Mouse (Mus musculus) heart, postnatal 4 days (tissue): ENCODE results near the gene Mapt. TPM values are rescaled to one million over a fixed set of nuclear protein-coding genes. Genes with fewer than 3 reads are reported as not detected.

Source experiments
- DNase-seq: peaks from one replicate; pipeline ENCODE4 v3.0.0; 2021
- total RNA-seq, 2 experiments: library from RNA; stranded (reverse); gene quantifications; 2 replicates each; pipeline ENCODE4 v1.2.3; 2021

Gene Mapt
- total RNA-seq, 2 experiments from 2014 or later = 7.1 to 8.1 TPM

- peak; percentile 75 for DNase-seq
These were observed 47.0 kb downstream of the Mapt start for GRCm38 (mm10) chr11:104278222-104278621.

DNA sequence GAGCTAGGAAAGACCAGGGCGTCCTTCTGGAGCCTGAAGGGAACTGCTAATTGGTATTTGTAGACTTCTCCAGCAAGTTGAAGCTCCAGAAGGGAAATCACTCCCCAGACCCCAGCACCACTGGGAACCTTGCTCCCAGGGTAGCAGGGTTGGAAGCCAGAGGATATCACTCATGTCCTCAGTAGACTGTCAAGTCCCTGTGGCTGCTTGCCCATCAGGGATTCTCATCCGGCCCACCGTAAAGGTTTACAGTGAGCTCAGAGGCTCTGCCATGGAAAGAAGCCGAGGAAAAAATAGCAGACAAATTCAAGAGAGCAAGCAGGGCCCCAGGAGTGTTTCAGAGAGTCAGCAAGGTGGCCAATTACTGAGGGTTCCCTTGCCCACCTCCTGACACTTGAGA, 47.9 kb downstream of the Mapt start:
- no peak for DNase-seq

DNA sequence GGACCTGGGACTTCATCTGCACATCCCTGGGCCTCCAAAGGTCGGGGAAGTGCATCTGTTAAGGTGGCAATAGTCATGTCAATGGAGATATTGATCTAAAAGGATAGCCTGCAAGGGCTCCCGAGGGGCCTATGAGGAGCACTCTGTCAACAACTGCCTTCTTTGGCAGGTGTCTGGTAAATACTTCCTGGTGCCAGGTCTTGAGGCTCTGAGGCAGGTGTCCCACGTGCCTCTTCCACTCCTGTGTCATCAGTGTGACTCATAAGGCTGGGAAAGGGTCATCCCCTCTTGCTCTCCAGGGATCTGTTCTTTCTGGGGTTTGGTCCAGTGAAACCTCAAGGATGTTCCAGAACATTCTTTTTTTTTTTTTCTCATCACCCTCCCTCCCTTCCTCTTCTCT, 48.3 kb downstream of the Mapt start:
- no peak for DNase-seq

- no peak for DNase-seq
These were observed 50.3 kb downstream of the Mapt start for GRCm38 (mm10) chr11:104281501-104281900.

DNA sequence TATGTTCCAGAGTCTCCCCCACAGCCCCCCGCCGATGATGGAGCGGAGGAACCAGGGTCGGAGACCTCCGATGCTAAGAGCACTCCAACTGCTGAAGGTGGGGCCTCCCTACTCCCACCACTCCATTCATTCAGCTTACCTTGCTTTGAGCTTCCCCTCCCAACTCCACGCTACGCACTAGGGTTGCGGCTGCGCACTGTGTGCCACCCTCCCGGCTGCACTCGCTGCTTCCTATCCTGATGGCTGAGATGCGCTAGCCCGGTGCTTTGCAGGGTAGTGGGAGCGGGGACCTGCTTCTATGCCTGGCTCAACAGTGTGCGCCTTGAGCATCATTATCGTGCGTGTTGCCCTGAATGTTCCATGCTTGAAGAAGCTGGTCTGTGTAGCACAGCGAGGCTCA, 55.9 kb downstream of the Mapt start:
- no peak for DNase-seq

GRCm38 (mm10) chr11:104288835-104289198, 57.6 kb downstream of the Mapt start:
- DNase-seq = no peak

GRCm38 (mm10) chr11:104289199-104290031, 58.2 kb downstream of the Mapt start:
- peak; percentile 67 for DNase-seq

DNA sequence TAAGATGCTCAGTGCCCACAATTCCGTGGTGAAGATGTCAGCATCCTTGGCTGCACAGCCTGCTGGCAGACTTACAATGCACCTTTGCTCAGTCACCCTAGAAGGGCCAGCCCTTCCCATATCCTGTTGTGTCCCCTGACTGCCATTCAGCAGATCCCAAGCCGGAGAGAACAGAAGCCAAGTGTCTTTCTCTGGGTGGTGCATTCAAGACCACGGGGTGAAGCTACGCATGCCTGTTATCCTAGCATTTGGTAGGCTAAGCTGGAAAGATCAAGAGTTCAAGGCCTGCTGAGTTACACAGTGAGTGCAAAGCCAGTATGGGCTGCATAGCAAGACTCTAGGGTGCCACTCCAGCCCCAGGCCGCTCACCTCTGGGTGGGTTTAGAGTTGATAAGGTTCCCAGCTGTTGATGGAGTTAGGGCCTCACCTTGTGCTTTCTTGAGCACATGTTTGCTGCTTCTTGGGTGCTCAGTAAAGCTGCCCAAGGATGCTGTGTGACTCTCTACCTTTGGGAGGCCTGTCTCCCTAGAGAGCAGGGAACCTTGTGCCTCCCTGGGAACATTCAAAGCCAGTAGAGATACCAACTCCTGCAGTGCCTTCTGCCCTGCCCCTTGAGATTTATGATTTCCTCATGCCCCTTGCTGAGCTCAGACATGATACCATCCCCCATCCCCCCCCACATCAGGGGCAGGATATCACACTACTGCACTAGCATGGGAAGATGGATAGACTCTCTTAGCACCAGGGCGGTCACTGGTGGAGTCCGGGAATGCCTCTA, 61.4 kb downstream of the Mapt start:
- DNase-seq = no peak

GRCm38 (mm10) chr11:104293241-104293640, 62.1 kb downstream of the Mapt start:
- DNase-seq = no peak

- no peak for DNase-seq
These were observed 64.0 kb downstream of the Mapt start for GRCm38 (mm10) chr11:104295145-104295544.

DNA sequence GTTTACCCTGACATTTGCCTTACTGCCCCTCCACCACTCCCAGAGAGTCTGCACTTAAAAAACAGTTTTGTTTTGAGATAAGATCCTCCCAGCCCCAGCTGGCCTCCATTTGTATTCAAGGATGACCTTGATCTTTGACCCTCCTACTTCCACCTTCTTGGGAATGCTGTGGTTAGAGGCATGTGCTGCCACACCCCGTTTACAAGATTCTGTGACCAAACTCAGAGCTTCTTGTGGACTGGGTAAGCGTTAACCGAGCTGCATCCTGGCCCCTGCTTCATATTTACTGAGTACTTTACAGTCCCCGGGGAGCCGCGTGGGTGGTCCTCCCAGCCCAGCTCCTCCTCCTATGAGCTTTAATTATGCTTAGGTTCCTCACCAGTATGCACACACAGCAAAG, 64.5 kb downstream of the Mapt start:
- DNase-seq = no peak

DNA sequence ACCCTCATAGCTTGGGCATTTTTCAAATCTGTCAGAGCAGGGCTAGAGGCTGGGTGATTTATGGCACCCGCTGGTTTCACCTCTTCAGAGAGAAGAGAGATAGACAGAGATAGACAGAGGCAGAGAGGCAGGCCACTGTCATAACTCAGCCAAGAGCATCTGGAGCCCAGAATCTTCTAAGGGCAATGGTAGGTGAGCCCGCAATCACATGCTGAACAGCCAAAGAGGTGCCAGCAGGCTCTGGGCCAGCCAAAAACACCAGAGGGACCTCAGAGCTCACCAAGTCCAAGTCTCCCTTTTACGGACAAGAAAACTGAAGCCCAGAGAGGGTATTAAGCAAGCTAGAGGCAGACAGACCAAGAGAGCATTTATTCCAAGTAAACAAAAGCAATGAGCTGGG, 66.5 kb downstream of the Mapt start:
- peak; percentile 36 for DNase-seq

- DNase-seq = no peak
These were observed 71.4 kb downstream of the Mapt start for GRCm38 (mm10) chr11:104302628-104303027.

DNA sequence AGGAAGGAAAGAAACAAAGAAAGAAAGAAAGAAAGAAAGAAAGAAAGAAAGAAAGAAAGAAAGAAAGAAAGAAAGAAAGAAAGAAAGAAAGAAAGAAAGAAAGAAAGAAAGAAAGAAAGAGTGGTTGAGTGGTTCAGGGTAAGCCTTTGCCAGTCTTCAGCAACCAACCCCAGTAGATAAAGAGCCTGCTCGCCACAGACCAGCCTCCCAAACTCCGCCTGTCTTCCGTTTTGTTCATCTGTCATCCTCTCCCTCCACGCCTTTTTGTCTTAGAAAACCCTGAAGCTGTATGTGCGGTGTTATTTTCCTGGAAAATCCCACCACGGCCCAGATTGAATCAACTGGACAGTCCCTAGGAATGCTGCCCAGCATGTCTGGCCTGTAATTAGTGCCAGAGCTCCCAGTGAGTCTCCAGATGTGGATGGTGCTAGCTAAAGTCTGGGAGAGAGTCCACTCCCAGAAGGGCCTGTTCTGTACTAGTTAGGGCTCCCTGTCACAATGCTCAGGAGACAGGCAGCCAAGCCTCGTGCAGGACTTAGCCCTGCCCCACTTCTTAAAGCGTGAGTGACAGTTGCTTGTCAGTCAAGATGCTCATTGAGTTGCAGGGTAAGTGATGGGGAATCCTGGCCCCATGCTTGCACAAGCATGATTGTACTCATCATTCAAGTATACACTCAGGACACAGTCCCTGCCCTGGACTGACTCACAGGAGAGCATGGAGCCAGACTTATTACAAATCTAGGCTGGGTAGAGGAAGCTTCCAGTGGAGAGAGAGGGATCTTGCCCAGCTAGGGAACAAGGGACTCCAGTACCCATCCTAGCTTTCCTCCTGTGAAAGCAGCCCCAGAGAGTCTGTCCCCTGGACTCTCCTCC, 72.1 kb downstream of the Mapt start:
- no peak for DNase-seq

DNA sequence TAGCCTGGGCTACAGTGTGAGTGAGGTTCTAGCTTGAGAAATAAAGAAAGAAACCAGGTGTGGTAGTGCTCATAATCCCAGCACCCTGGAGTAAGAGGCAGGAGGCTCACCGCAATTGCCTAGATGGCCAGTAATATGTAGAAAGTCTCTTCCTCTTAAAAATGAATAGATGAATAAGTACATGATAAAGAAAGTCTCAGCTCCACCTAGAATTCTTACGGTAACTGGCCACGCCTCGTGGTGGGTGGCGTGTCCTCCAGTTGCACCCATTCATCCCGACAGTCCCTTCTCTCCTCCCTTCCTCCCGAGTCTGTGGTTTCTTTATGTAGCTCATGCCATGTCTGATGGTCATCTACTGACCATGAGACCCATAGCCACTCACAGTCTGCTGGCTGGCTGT, 74.5 kb downstream of the Mapt start:
- no peak for DNase-seq

- DNase-seq = no peak
These were observed 75.3 kb downstream of the Mapt start for GRCm38 (mm10) chr11:104306483-104306882.

GRCm38 (mm10) chr11:104307136-104307535, 75.9 kb downstream of the Mapt start:
- DNase-seq = no peak

DNA sequence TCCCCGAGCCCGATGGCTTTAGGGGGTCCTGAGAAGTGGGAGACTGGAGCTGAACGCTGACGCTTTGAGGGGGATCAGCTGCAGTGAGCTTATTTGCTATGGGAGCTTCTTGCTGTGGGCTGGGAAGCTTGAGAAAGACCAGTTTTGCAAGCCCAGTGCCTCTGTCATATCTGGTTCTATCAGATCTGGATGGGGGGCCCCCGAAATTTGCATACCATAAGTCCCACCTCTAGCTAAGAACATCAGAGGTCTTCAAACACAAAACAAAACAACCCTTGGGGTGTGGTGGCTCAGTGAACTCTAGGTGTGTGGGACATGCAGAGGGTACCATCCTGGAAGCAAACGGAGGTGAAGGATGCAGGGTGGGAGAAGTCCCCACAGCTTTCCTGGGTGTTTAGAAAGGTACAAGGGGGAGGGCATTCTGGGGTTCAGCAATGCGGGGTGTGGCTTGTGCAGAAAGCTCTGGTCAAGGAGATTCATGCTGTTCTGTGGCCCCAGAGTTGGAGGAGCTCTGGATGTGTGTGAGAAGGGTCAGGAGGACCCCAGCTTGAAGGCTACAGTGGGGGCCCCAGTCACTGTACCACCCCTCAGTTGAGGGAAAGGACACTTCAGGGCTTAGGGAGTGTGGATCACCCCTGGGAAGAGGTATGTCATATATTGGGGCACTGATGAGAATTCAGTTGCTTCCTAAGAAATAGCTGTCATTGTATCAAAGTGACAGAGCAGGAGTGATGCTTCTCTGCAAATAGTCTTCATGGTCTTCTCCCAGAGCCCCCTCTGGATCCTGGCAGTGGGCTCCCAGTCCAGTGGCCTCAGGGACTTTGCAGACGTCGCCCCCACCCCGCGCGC, 78.4 kb downstream of the Mapt start:
- DNase-seq = no peak

- no peak for DNase-seq
These were observed 79.2 kb downstream of the Mapt start for GRCm38 (mm10) chr11:104310226-104310887.

GRCm38 (mm10) chr11:104311643-104312042, 80.5 kb downstream of the Mapt start:
- DNase-seq = no peak

- peak; percentile 88 for DNase-seq
These were observed 84.5 kb downstream of the Mapt start for GRCm38 (mm10) chr11:104315703-104316102.
